Mouse (Mus musculus) bone marrow macrophage, adult 2 months (primary cell): ENCODE data around the gene Prss56.

Experiments used
- CTCF ChIP-seq: IDR thresholded peaks from 2 replicates; pipeline ENCODE4 v1.5.1; 2012; ENCODE audit warnings: low read depth, mild to moderate bottlenecking, low read length, moderate library complexity
- POLR2A ChIP-seq: IDR thresholded peaks from 2 replicates; pipeline ENCODE4 v1.6.1; 2012; ENCODE audit warnings: mild to moderate bottlenecking, low read depth, low read length, borderline replicate concordance

DNA sequence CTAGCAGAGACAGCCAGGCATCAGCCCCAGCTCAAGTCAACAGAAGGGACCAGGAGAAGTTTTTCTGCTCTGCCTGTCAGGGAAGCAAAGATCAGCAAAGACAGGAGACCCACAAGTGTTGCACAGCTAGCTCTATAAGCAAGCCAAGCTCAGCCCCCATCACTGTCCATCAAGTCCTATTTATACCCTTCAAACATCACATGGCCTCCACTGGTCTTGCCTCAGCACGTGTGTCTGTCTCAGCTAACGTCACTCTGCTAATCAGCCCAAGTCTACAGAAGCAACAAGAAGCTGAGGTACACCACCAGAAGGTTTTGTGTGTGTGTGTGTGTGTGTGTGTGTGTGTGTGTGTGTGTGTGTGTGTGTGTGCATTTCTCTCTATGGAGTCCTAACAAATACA lies 17.7 kb downstream of the Prss56 start:
- no peak for TF ChIP-seq CTCF
- TF ChIP-seq POLR2A, result no peak
